Mouse (Mus musculus) embryonic fibroblast, embryonic 13.5 days (primary cell): ENCODE results near the gene Rasgrp4. TPM values are rescaled to one million over a fixed set of nuclear protein-coding genes. Genes with fewer than 3 reads are reported as not detected.

ENCODE experiments used
- H3K27ac ChIP-seq: 2 replicates; pipeline ENCODE4 v1.5.1; 2012; ENCODE audit warnings: low read length, control low read depth, inconsistent platforms; ENCODE audit not compliant: insufficient read depth
- H3K4me1 ChIP-seq: 2 replicates; pipeline ENCODE4 v1.6.1; 2011; ENCODE audit warnings: low read length; ENCODE audit not compliant: control insufficient read depth, insufficient read depth
- H3K4me3 ChIP-seq: 2 replicates; pipeline ENCODE4 v1.5.1; 2011; ENCODE audit warnings: mild to moderate bottlenecking, control low read depth, low read length; ENCODE audit not compliant: insufficient read depth
- CTCF ChIP-seq: IDR thresholded peaks from 2 replicates; pipeline ENCODE4 v1.5.1; 2011; ENCODE audit warnings: mild to moderate bottlenecking, control low read depth, low read length, moderate library complexity, borderline replicate concordance; ENCODE audit not compliant: insufficient read depth
- POLR2A ChIP-seq: IDR thresholded peaks from 2 replicates; pipeline ENCODE4 v1.6.1; 2011; ENCODE audit warnings: low read depth, mild to moderate bottlenecking, control low read depth, low read length, moderate library complexity
- polyA plus RNA-seq: library from polyadenylated mRNA; stranded (reverse); fragments of >200 nt; gene quantifications from 2 replicates; pipeline ENCODE4 v1.2.4, GENCODE M21; 2011; ENCODE audit warnings: low read depth; ENCODE audit not compliant: missing spikeins, insufficient read length

Gene Rasgrp4
- polyA plus RNA-seq: not detected in 2 replicates

GRCm38 (mm10) chr7:29134693-29135386 lies at the start of gene Rasgrp4:
Gene Rasgrp4 (plus strand): TSS chr7:29134851.
- H3K4me3 ChIP-seq: no peak within 1 kb of the TSS

GRCm38 (mm10) chr7:29085981-29086380 lies 48.7 kb upstream of the Rasgrp4 start:
- Histone ChIP-seq H3K4me1 (no peaks in the 10 kb centered on the region), H3K27ac (no peak overlapping the region), H3K4me3 (no peak overlapping the region)
- TF ChIP-seq POLR2A (no peak), CTCF (no peak)

More at GRCm38 (mm10) chr7:29134693-29135386, at the start of gene Rasgrp4:
- H3K27ac ChIP-seq: no peak within 1 kb of the TSS
- no peaks in the 10 kb centered on the region for H3K4me1 ChIP-seq
- TF ChIP-seq CTCF (no peak), POLR2A (no peak)

GRCm38 (mm10) chr7:29086902-29087301 lies 47.7 kb upstream of the Rasgrp4 start:
- no peak for TF ChIP-seq POLR2A
- no peak for TF ChIP-seq CTCF
- H3K4me3 ChIP-seq: no peak overlapping the region

GRCm38 (mm10) chr7:29088817-29089216 lies 45.8 kb upstream of the Rasgrp4 start:
- Histone ChIP-seq H3K4me3 (no peak overlapping the region), H3K27ac (no peak overlapping the region), H3K4me1 (no peaks in the 10 kb centered on the region)
- TF ChIP-seq CTCF (no peak), POLR2A (no peak)

More at GRCm38 (mm10) chr7:29086902-29087301, 47.7 kb upstream of the Rasgrp4 start:
- Histone ChIP-seq H3K4me1 (no peaks in the 10 kb centered on the region), H3K27ac (no peak overlapping the region)

- TF ChIP-seq CTCF: no peak
- TF ChIP-seq POLR2A: no peak
These were observed 37.5 kb upstream of the Rasgrp4 start for GRCm38 (mm10) chr7:29097131-29097530.

GRCm38 (mm10) chr7:29101286-29102017 lies 33.2 kb upstream of the Rasgrp4 start:
- no peaks in the 10 kb centered on the region for H3K4me1 ChIP-seq
- no peak for TF ChIP-seq CTCF
- TF ChIP-seq POLR2A: no peak
- no peak overlapping the region for H3K27ac ChIP-seq
- no peak overlapping the region for H3K4me3 ChIP-seq

More at GRCm38 (mm10) chr7:29097131-29097530, 37.5 kb upstream of the Rasgrp4 start:
- no peak overlapping the region for H3K4me3 ChIP-seq
- no peak overlapping the region for H3K27ac ChIP-seq
- H3K4me1 ChIP-seq: no peaks in the 10 kb centered on the region

- Histone ChIP-seq H3K4me3 (no peak overlapping the region), H3K27ac (no peak overlapping the region), H3K4me1 (no peaks in the 10 kb centered on the region)
- TF ChIP-seq POLR2A: no peak
- TF ChIP-seq CTCF: no peak
These were observed 25.4 kb upstream of the Rasgrp4 start for GRCm38 (mm10) chr7:29108992-29109955.

- no peak overlapping the region for H3K4me3 ChIP-seq
- H3K4me1 ChIP-seq: no peaks in the 10 kb centered on the region
- no peak overlapping the region for H3K27ac ChIP-seq
- TF ChIP-seq CTCF: no peak
- no peak for TF ChIP-seq POLR2A
These were observed 16.4 kb upstream of the Rasgrp4 start for GRCm38 (mm10) chr7:29118142-29118851.

- H3K4me3 ChIP-seq: no peak overlapping the region
- no peak for TF ChIP-seq CTCF
- no peak for TF ChIP-seq POLR2A
- H3K4me1 ChIP-seq: no peaks in the 10 kb centered on the region
- H3K27ac ChIP-seq: no peak overlapping the region
These were observed 15.1 kb upstream of the Rasgrp4 start for GRCm38 (mm10) chr7:29119526-29119925.
